Mouse (Mus musculus): Measurements from ENCODE around the gene Lcn9. TPM values are rescaled to one million over a fixed set of nuclear protein-coding genes. Genes with fewer than 3 reads are reported as not detected.

Gene Lcn9
- polyA plus RNA-seq, 1 experiment from 2014 or later, result not detected

Other genes starting within 250 kb of the Lcn9 start
- gene Mamdc4, start 248.3 kb upstream of the Lcn9 start, polyA plus RNA-seq (2015; fragmentation: Nextera tagmentation; extraction: Ambion mirVana), result 4.3 and 7.2 TPM in 2 replicates
- gene Phpt1, start 247.9 kb upstream of the Lcn9 start, polyA plus RNA-seq (2015; fragmentation: Nextera tagmentation; extraction: Ambion mirVana), result 169 and 174 TPM in 2 replicates
- 0.39 and 0.62 TPM in 2 replicates for gene Ajm1, start 241.4 kb upstream of the Lcn9 start, polyA plus RNA-seq (2015; fragmentation: Nextera tagmentation; extraction: Ambion mirVana)
- 80.3 and 81.9 TPM in 2 replicates for gene Rabl6, start 214.6 kb upstream of the Lcn9 start, polyA plus RNA-seq (2015; fragmentation: Nextera tagmentation; extraction: Ambion mirVana)
- gene Ccdc183, start 205.5 kb upstream of the Lcn9 start, polyA plus RNA-seq (2015; fragmentation: Nextera tagmentation; extraction: Ambion mirVana), result 0.31 and 0.34 TPM in 2 replicates
- gene Tmem141, start 201.1 kb upstream of the Lcn9 start, polyA plus RNA-seq (2015; fragmentation: Nextera tagmentation; extraction: Ambion mirVana), result 23.5 and 24.8 TPM in 2 replicates
- 0.59 and 2.1 TPM in 2 replicates for gene Fcna, start 195.1 kb upstream of the Lcn9 start, polyA plus RNA-seq (2015; fragmentation: Nextera tagmentation; extraction: Ambion mirVana)
- not detected in 2 replicates for gene Lcn8, start 170.0 kb upstream of the Lcn9 start, polyA plus RNA-seq (2015; fragmentation: Nextera tagmentation; extraction: Ambion mirVana)
- gene Lcn5, start 165.2 kb upstream of the Lcn9 start, polyA plus RNA-seq (2015; fragmentation: Nextera tagmentation; extraction: Ambion mirVana), result not detected in 2 replicates
- not detected in 2 replicates for gene Lcn6, start 146.4 kb upstream of the Lcn9 start, polyA plus RNA-seq (2015; fragmentation: Nextera tagmentation; extraction: Ambion mirVana)
- not detected in 2 replicates for gene Lcn10, start 140.4 kb upstream of the Lcn9 start, polyA plus RNA-seq (2015; fragmentation: Nextera tagmentation; extraction: Ambion mirVana)
- gene Obp2a, start 123.1 kb upstream of the Lcn9 start, polyA plus RNA-seq (2015; fragmentation: Nextera tagmentation; extraction: Ambion mirVana), result not detected in 2 replicates
- gene Bmyc, start 116.4 kb upstream of the Lcn9 start, polyA plus RNA-seq (2015; fragmentation: Nextera tagmentation; extraction: Ambion mirVana), result 95.4 and 103 TPM in 2 replicates
- not detected in 2 replicates for gene Obp2b, start 86.1 kb upstream of the Lcn9 start, polyA plus RNA-seq (2015; fragmentation: Nextera tagmentation; extraction: Ambion mirVana)
- not detected in 2 replicates for gene Lcn3, start 57.6 kb upstream of the Lcn9 start, polyA plus RNA-seq (2015; fragmentation: Nextera tagmentation; extraction: Ambion mirVana)
- not detected in 2 replicates for gene Lcn11, start 46.1 kb upstream of the Lcn9 start, polyA plus RNA-seq (2015; fragmentation: Nextera tagmentation; extraction: Ambion mirVana)
- not detected in 2 replicates for gene Gm13539, start 40.9 kb upstream of the Lcn9 start, polyA plus RNA-seq (2015; fragmentation: Nextera tagmentation; extraction: Ambion mirVana)
- gene Glt6d1, start 7.3 kb upstream of the Lcn9 start, polyA plus RNA-seq (2015; fragmentation: Nextera tagmentation; extraction: Ambion mirVana), result not detected in 2 replicates
- gene Sohlh1, start 24.1 kb downstream of the Lcn9 start, polyA plus RNA-seq (2015; fragmentation: Nextera tagmentation; extraction: Ambion mirVana), result not detected in 2 replicates
- gene Kcnt1, start 40.6 kb downstream of the Lcn9 start, polyA plus RNA-seq (2015; fragmentation: Nextera tagmentation; extraction: Ambion mirVana), result 0.34 and 0.37 TPM in 2 replicates
- 15.0 and 20.1 TPM in 2 replicates for gene Camsap1, start 160.1 kb downstream of the Lcn9 start, polyA plus RNA-seq (2015; fragmentation: Nextera tagmentation; extraction: Ambion mirVana)
- 89.7 and 93.6 TPM in 2 replicates for gene Ubac1, start 198.6 kb downstream of the Lcn9 start, polyA plus RNA-seq (2015; fragmentation: Nextera tagmentation; extraction: Ambion mirVana)